Mouse (Mus musculus) gastrocnemius, postnatal 25 days (tissue): ENCODE data around the gene Ciart. TPM values are rescaled to one million over a fixed set of nuclear protein-coding genes. Genes with fewer than 3 reads are reported as not detected.
A peak's percentile ranks its signal among the peaks of the same experiment; 100 is the strongest.
"Not testable (repeated sequence)": the region's sequence is repeated elsewhere in the genome, so short reads cannot be mapped to it uniquely, and the experiment has no call there.

Experiments used
- DNase-seq: peaks from one replicate; pipeline ENCODE4 v3.0.0; 2022
- total RNA-seq, 2 experiments: library from RNA; stranded (reverse); gene quantifications; 1 replicate in 1 of 2; 2 replicates in 1 of 2; pipeline ENCODE4 v1.2.3; 2021

Gene Ciart
- total RNA-seq, 2 experiments from 2014 or later = 0.82 to 7.7 TPM

- peak; percentile 18 for DNase-seq
Observed at GRCm38 (mm10) chr3:95865050-95865449, 17.0 kb downstream of the Ciart start.

- DNase-seq = no peak
Observed at GRCm38 (mm10) chr3:95863578-95863977, 18.5 kb downstream of the Ciart start.

- DNase-seq = peak; percentile 26
Observed at GRCm38 (mm10) chr3:95861796-95862195, 20.3 kb downstream of the Ciart start.

- no peak for DNase-seq
Observed at GRCm38 (mm10) chr3:95861216-95861615, 20.8 kb downstream of the Ciart start.

DNA sequence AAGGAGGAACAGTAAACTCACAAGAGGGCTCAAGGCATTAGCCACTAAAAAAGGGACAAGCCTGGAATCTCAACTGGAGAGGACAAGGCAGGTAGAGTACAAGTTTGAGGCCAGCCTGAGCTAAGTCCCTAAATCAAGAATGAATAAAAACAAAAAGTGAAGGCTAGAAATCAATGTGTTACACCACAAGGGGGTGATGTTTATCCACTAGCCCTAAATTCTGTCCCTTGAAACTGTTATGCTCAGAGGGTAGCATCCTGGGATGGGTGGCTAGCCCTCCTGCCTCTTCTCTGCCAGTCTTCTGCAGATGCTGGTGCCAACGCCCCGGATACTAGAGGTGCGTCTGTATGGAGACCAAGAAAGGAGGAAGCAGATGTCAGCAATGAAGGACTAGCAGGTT lies 21.7 kb downstream of the Ciart start:
- DNase-seq = no peak

DNA sequence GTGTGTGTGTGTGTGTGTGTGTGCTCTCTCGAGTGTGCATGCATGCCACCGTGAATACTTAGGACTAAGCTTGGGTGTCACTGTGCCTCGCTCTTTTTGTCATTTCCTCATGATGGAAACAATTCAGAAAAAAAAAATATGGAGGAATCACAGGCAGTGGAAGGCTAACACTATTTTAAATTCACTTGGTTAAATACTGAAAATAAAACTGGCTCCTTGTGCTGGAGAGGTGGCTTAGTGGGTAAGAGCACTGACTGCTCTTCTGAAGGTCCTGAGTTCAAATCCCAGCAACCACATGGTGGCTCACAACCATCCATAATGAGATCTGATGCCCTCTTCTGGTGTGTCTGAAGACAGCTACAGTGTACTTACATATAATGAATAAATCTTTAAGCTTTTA lies 23.8 kb downstream of the Ciart start:
- not testable (repeated sequence) for DNase-seq

DNA sequence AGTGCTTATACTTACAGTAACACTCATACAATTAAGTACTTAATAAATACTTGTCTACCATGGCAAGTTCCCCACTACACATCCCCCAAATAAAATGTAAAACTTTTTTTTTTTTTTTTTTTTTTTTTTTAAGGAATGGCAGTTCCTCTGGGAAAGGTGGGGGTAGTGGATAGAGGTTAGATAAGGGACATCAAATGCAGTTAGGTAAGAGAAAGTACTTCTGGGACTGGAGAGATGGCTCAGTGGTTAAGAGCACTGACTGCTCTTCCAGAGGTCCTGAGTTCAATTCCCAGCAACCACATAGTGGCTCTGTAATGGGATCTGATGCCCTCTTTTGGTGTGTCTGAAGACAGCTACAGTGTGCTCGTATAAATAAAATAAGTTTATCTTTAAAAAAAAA lies 25.0 kb downstream of the Ciart start:
- DNase-seq = not testable (repeated sequence)

DNA sequence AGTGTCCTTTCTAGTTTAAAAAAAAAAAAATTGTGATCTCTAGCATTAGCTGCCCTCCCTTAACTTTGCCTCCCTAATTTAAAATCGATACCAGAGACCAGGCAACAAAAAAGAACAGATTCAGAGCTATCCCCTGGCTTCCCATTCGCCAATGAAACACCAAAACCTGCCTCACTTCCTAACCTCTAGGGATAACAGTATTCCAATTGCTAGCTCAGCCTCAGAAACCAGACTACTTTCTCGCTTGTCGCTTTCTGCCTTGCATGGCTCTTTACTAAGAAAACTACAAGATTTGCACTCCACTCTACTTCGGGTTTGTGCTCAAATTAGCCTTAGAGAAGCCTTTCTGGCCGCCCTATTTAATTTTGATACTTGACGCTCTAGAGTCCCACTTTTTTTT lies 25.9 kb downstream of the Ciart start:
- DNase-seq = no peak

DNA sequence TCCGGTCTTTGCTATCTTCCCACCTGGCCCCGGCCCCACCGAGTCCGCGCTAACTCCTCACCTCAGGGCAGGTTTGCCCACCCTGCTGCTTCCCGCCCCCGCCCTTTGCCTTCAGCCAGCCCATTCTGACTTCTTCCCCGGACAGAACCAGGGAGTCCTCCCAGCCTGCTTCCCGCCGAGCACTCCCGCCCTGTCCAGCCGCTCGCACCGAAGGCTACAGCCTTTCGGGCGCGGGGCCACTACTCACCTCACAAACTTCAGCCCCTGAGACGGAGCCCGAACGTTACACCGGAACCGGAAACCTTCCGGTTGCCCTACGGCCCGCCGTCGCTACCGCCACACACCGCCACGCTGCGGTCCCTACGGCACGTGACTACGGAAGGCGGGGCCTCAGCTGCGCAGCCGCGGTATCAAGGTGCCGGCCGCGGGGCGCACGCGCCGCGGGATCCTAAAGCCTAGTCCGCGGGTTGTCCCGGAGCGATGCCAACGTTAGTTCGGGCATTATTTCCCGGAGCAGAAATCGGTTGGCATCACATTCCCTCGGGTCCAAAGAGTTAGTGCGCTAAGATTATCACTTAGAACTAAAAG lies 26.5 kb downstream of the Ciart start, which contains the start of gene Prpf3:
Gene Prpf3, minus strand, starts transcription at position 384 of the 588 bp plus-strand sequence.
- DNase-seq = peak; percentile 95

GRCm38 (mm10) chr3:95851317-95851716 lies 30.7 kb downstream of the Ciart start:
- DNase-seq = no peak

DNA sequence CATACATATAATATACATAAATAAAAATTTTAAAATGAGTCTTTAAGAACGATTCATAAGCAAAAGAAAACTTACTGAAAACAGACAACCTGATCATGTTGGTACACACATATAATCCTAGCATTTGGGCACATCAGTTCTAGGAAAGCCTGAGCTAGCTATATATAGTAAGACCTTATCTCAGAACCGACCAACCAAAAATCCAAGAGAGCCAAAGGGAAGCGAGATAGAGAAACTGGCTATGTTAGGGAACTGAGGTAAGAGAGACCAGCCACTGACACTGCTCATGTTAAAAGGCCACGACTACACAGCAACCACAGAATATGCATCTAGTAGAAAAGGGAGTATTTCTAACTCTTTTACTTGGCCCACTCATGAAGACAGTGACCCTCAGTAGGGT lies 31.4 kb downstream of the Ciart start:
- DNase-seq = no peak

- no peak for DNase-seq
Observed at GRCm38 (mm10) chr3:95842503-95843214, 39.4 kb downstream of the Ciart start.

DNA sequence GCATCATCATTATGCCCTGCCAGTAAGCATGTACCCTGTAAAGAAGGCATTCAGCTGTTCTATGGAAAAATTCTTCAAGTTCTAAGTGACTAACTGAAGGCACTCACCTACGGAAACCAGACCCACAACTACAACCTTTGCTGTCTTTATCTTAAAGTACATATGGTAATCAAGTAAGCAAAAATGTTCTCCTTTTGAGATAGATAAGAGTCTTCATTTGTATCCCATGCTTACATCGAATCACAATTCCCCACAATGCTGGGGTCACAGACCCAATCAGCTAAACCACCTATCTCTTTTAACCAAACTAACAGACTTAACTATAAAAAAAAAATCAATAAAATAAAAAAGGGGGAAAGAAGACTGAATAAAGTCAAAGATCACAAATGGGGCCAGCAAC lies 42.8 kb downstream of the Ciart start:
- no peak for DNase-seq

DNA sequence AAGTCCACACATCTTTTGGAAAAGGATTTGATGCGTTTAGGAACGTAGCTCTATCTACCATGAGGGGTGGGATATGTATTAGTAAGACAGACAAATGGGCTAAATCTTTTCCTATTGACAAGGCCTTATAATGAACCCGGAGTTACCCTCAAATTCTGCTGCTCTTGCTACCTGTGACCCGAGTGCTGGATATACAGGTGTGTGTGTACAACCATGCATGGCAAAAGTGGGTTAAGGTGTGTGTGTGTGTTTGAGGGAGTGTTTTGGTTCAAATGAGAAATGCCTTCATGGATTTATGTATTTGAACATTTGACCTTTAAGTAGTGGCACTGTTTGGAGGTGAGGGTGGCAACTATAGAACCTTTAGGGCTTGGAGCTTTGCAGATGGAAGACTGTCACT lies 53.0 kb downstream of the Ciart start:
- no peak for DNase-seq

Other genes with a start within 250 kb of the Ciart start
- 100 to 1,000 TPM; 111 to 133 TPM for gene Mcl1, start 223.5 kb downstream of the Ciart start, total RNA-seq
- 10 to 100 TPM; 21.3 to 37.2 TPM for gene Adamtsl4, start 194.3 kb downstream of the Ciart start, total RNA-seq
- gene Ecm1, start 142.7 kb downstream of the Ciart start, total RNA-seq = 10 to 100 TPM; 14.0 to 26.6 TPM
- gene Tars2, start 122.0 kb downstream of the Ciart start, total RNA-seq = 10 to 100 TPM; 25.9 to 26.9 TPM
- 10 to 100 TPM; 27.1 to 28.2 TPM for gene Rprd2, start 63.4 kb downstream of the Ciart start, total RNA-seq
- gene Prpf3, start 26.4 kb downstream of the Ciart start, total RNA-seq = 10 to 100 TPM; 11.8 to 17.6 TPM
- 100 to 1,000 TPM; 277 to 284 TPM for gene Mrps21, start 10.7 kb downstream of the Ciart start, total RNA-seq
- 1 to 10 TPM; 2.8 to 3.7 TPM for gene BC028528, start 9.8 kb upstream of the Ciart start, total RNA-seq
- gene Aph1a, start 11.7 kb upstream of the Ciart start, total RNA-seq = 10 to 100 TPM; 43.9 to 51.9 TPM
- 10 to 100 TPM; 78.0 to 92.8 TPM for gene Car14, start 22.4 kb upstream of the Ciart start, total RNA-seq
- 10 to 100 TPM; 67.4 to 69.1 TPM for gene Anp32e, start 47.0 kb upstream of the Ciart start, total RNA-seq
- 10 to 100 TPM; 23.2 to 39.8 TPM for gene Plekho1, start 113.8 kb upstream of the Ciart start, total RNA-seq
- 10 to 100 TPM; 17.0 to 22.2 TPM for gene Vps45, start 176.2 kb upstream of the Ciart start, total RNA-seq
- gene Otud7b, start 222.3 kb upstream of the Ciart start, total RNA-seq = 10 to 100 TPM; 52.5 to 54.4 TPM